Mouse (Mus musculus) hindbrain, embryonic 11.5 days (tissue): ENCODE data around the gene Cadps. TPM values are rescaled to one million over a fixed set of nuclear protein-coding genes. Genes with fewer than 3 reads are reported as not detected.
A peak's percentile ranks its signal among the peaks of the same experiment; 100 is the strongest.

Experiments used
- ATAC-seq: fragments of 200-750 bp; cut with Nextera tagmentation; 2 replicates; pipeline ENCODE4 v1.8.0; 2017; ENCODE audit warnings: mild to moderate bottlenecking, moderate TSS enrichment, moderate library complexity; ENCODE audit not compliant: low FRiP score
- DNase-seq: peaks from one replicate; pipeline ENCODE4 v3.0.0-alpha.2; 2015; ENCODE audit warnings: low spot score
- H3K27ac ChIP-seq: fragments of 300-500 bp; sonication (generic); 2 replicates; pipeline ENCODE4 v1.5.1; 2014; ENCODE audit warnings: mild to moderate bottlenecking, low read depth, low read length
- H3K27me3 ChIP-seq: fragments of 300-500 bp; sonication (generic); 2 replicates; pipeline ENCODE4 v1.6.1; 2014; ENCODE audit warnings: mild to moderate bottlenecking, low read length, moderate library complexity, mixed read lengths; ENCODE audit not compliant: control insufficient read depth, insufficient read depth
- H3K36me3 ChIP-seq: fragments of 300-500 bp; sonication (generic); 2 replicates; pipeline ENCODE4 v1.6.1; 2014; ENCODE audit warnings: mild to moderate bottlenecking, low read length, moderate library complexity, mixed read lengths; ENCODE audit not compliant: control insufficient read depth, insufficient read depth
- H3K4me1 ChIP-seq: fragments of 300-500 bp; sonication (generic); replicated peaks from 2 replicates; pipeline ENCODE4 v1.6.1; 2014; ENCODE audit warnings: low read length, mixed read lengths; ENCODE audit not compliant: control insufficient read depth, insufficient read depth
- H3K4me2 ChIP-seq: fragments of 300-500 bp; sonication (generic); replicated peaks from 2 replicates; pipeline ENCODE4 v1.6.1; 2014; ENCODE audit warnings: mild to moderate bottlenecking, low read depth, low read length
- H3K4me3 ChIP-seq: fragments of 300-500 bp; sonication (generic); 2 replicates; pipeline ENCODE4 v1.5.1; 2014; ENCODE audit warnings: low read depth, low read length
- H3K9ac ChIP-seq: fragments of 300-500 bp; sonication (generic); 2 replicates; pipeline ENCODE4 v1.6.1; 2014; ENCODE audit warnings: low read depth, low read length
- H3K9me3 ChIP-seq: fragments of 300-500 bp; sonication (generic); 2 replicates; pipeline ENCODE4 v1.6.1; 2016; ENCODE audit warnings: low read length; ENCODE audit not compliant: control insufficient read depth
- WGBS: fragments of 180-500 bp; shearing (Covaris S2); extraction: QIAGEN DNeasy Blood & Tissue Kit; methylation state at CpG from one replicate; pipeline ENCODE4 v1.1.7; 2014; 5-methylcytosine and 5-hydroxymethylcytosine counted together
- polyA plus RNA-seq: library from polyadenylated mRNA; unstranded; fragments of >200 nt; fragmentation: Nextera tagmentation; extraction: Ambion mirVana; gene quantifications from 2 replicates; pipeline ENCODE4 v1.2.1, GENCODE M21; 2014

Gene Cadps
- polyA plus RNA-seq, 1 experiment from 2014 or later: 24.3 TPM

- peak; percentile 84 for ATAC-seq
- WGBS: under 1% methylated on average over 56 of the region's 58 CpGs
Observed at GRCm38 (mm10) chr14:12821831-12822490, 918 bp downstream of the Cadps start.

GRCm38 (mm10) chr14:12821156-12821813 lies 1.6 kb downstream of the Cadps start:
- WGBS: 3% methylated on average over 13 of the region's 13 CpGs
- DNase-seq: no peak
- peak overlapping the region; percentile 96 for H3K27ac ChIP-seq

More at GRCm38 (mm10) chr14:12821831-12822490, 918 bp downstream of the Cadps start:
- Histone ChIP-seq H3K4me3 (peak overlapping the region; percentile 83), H3K27ac (peak overlapping the region; percentile 96), H3K36me3 (no peaks in the 10 kb centered on the region), H3K4me2 (peak overlapping the region; percentile 86), H3K27me3 (no peaks in the 10 kb centered on the region), H3K9ac (peak overlapping the region; percentile 94), H3K9me3 (no peaks in the 10 kb centered on the region), H3K4me1 (no peaks in the 10 kb centered on the region)
- DNase-seq: peak; percentile 80

GRCm38 (mm10) chr14:12820149-12820548 lies 2.7 kb downstream of the Cadps start:
- DNase-seq (no peak), ATAC-seq (no peak)
- no peak overlapping the region for H3K27ac ChIP-seq
- H3K4me1 ChIP-seq: no peaks in the 10 kb centered on the region
- WGBS: 81% methylated on average over 1 of the region's 1 CpGs
- H3K9ac ChIP-seq: no peak overlapping the region
- no peak overlapping the region for H3K4me2 ChIP-seq
- no peak overlapping the region for H3K4me3 ChIP-seq
- no peaks in the 10 kb centered on the region for H3K9me3 ChIP-seq
- H3K27me3 ChIP-seq: no peaks in the 10 kb centered on the region
- H3K36me3 ChIP-seq: no peaks in the 10 kb centered on the region

More at GRCm38 (mm10) chr14:12821156-12821813, 1.6 kb downstream of the Cadps start:
- H3K9me3 ChIP-seq: no peaks in the 10 kb centered on the region
- H3K4me3 ChIP-seq: peak overlapping the region; percentile 83
- H3K4me1 ChIP-seq: no peaks in the 10 kb centered on the region
- H3K4me2 ChIP-seq: peak overlapping the region; percentile 86
- peak; percentile 59 for ATAC-seq
- H3K27me3 ChIP-seq: no peaks in the 10 kb centered on the region
- H3K9ac ChIP-seq: peak overlapping the region; percentile 94
- no peaks in the 10 kb centered on the region for H3K36me3 ChIP-seq

- Histone ChIP-seq H3K4me2 (no peak overlapping the region), H3K36me3 (no peaks in the 10 kb centered on the region), H3K9me3 (no peaks in the 10 kb centered on the region), H3K9ac (no peak overlapping the region), H3K27me3 (no peaks in the 10 kb centered on the region), H3K4me3 (no peak overlapping the region), H3K4me1 (no peaks in the 10 kb centered on the region), H3K27ac (no peak overlapping the region)
- DNase-seq (no peak), ATAC-seq (no peak)
- WGBS: 79% methylated on average over 1 of the region's 1 CpGs
Observed at GRCm38 (mm10) chr14:12818442-12818841, 4.4 kb downstream of the Cadps start.

DNA sequence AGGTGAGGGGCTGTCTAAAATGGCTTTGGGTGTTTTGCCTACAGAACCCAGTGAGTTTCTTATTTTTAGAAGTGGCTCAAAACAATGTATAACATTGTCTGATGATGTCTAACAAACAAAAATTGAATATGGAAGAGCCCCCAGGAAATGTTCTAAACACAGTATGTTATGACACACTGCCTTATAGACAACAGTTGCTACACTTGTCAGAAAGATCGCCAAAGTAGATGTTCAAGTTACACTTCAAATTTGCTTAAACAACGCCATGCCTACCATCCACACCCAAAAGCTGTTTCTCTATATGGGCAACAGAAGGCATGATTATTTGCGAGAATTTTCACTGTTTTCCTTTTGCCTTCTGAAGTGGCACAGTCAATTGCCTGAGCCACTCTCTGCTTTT lies 10.8 kb downstream of the Cadps start:
- WGBS: 88% methylated on average over 3 of the region's 3 CpGs
- no peaks in the 10 kb centered on the region for H3K27me3 ChIP-seq
- DNase-seq: no peak

GRCm38 (mm10) chr14:12802995-12803394 lies 19.9 kb downstream of the Cadps start:
- 83% methylated on average over 1 of the region's 1 CpGs for WGBS
- Histone ChIP-seq H3K27me3 (no peaks in the 10 kb centered on the region), H3K4me1 (no peaks in the 10 kb centered on the region), H3K4me2 (no peak overlapping the region), H3K9ac (no peak overlapping the region), H3K27ac (no peak overlapping the region), H3K9me3 (no peaks in the 10 kb centered on the region), H3K36me3 (no peaks in the 10 kb centered on the region), H3K4me3 (no peak overlapping the region)
- ATAC-seq (no peak), DNase-seq (no peak)

More for the DNA sequence above, 10.8 kb downstream of the Cadps start:
- no peak for ATAC-seq
- Histone ChIP-seq H3K4me2 (no peak overlapping the region), H3K36me3 (no peaks in the 10 kb centered on the region), H3K27ac (no peak overlapping the region), H3K9ac (no peak overlapping the region), H3K9me3 (no peaks in the 10 kb centered on the region), H3K4me3 (no peak overlapping the region), H3K4me1 (no peaks in the 10 kb centered on the region)

- 80% methylated on average over 2 of the region's 2 CpGs for WGBS
Observed at GRCm38 (mm10) chr14:12801100-12801499, 21.8 kb downstream of the Cadps start.

DNA sequence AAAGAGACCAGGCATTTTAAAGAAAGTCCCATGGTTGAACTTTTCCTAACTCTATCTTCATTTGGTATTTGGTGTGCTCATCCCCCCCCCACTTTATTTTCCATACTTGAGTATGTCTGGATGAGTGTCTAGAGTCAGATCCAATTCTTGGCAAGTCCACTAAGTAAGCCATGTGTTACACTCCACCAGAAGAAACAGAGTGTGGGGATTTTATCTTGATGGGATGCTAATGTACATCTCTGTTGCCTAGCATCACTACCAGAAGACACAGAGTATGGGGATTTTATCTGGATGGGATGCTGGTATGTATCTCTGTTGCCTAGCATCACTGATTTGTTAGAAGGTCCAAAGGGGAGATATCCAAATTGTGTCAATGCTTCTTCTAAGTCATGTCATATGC lies 24.0 kb downstream of the Cadps start:
- Histone ChIP-seq H3K27ac (no peak overlapping the region), H3K27me3 (no peaks in the 10 kb centered on the region), H3K4me2 (no peak overlapping the region), H3K4me1 (no peaks in the 10 kb centered on the region), H3K9ac (no peak overlapping the region), H3K9me3 (no peaks in the 10 kb centered on the region), H3K4me3 (no peak overlapping the region), H3K36me3 (no peaks in the 10 kb centered on the region)
- DNase-seq: no peak
- ATAC-seq: no peak

More at GRCm38 (mm10) chr14:12801100-12801499, 21.8 kb downstream of the Cadps start:
- Histone ChIP-seq H3K27me3 (no peaks in the 10 kb centered on the region), H3K27ac (no peak overlapping the region), H3K9ac (no peak overlapping the region), H3K4me1 (no peaks in the 10 kb centered on the region), H3K4me2 (no peak overlapping the region), H3K9me3 (no peaks in the 10 kb centered on the region), H3K36me3 (no peaks in the 10 kb centered on the region), H3K4me3 (no peak overlapping the region)
- no peak for DNase-seq
- ATAC-seq: no peak

- 86% methylated on average over 1 of the region's 1 CpGs for WGBS
- H3K9ac ChIP-seq: no peak overlapping the region
- DNase-seq (no peak), ATAC-seq (no peak)
- H3K36me3 ChIP-seq: no peaks in the 10 kb centered on the region
- H3K27me3 ChIP-seq: no peaks in the 10 kb centered on the region
- H3K4me3 ChIP-seq: no peak overlapping the region
- no peaks in the 10 kb centered on the region for H3K4me1 ChIP-seq
- no peak overlapping the region for H3K27ac ChIP-seq
- no peak overlapping the region for H3K4me2 ChIP-seq
- no peaks in the 10 kb centered on the region for H3K9me3 ChIP-seq
Observed at GRCm38 (mm10) chr14:12784296-12784695, 38.6 kb downstream of the Cadps start.
